Mouse (Mus musculus) kidney, embryonic 14.5 days (tissue): Measurements from ENCODE around the gene Aldh9a1. TPM values are rescaled to one million over a fixed set of nuclear protein-coding genes. Genes with fewer than 3 reads are reported as not detected.

Experiments
- ATAC-seq: fragments of 200-750 bp; cut with Nextera tagmentation; 2 replicates; pipeline ENCODE4 v1.8.0; 2017; ENCODE audit warnings: moderate number of reproducible peaks, mild to moderate bottlenecking, moderate TSS enrichment, moderate library complexity; ENCODE audit not compliant: low FRiP score, low TSS enrichment
- H3K27ac ChIP-seq: fragments of 300-500 bp; sonication (generic); 2 replicates; pipeline ENCODE4 v1.5.1; 2014; ENCODE audit warnings: low read depth, mild to moderate bottlenecking, low read length, moderate library complexity, mixed read lengths
- H3K27me3 ChIP-seq: fragments of 300-500 bp; sonication (generic); 2 replicates; pipeline ENCODE4 v1.6.1; 2014; ENCODE audit warnings: mild to moderate bottlenecking, low read length; ENCODE audit not compliant: control insufficient read depth, insufficient read depth
- H3K36me3 ChIP-seq: fragments of 300-500 bp; sonication (generic); 2 replicates; pipeline ENCODE4 v1.6.1; 2014; ENCODE audit warnings: low read length, mixed read lengths; ENCODE audit not compliant: control insufficient read depth, insufficient read depth
- H3K4me1 ChIP-seq: fragments of 300-500 bp; sonication (generic); 2 replicates; pipeline ENCODE4 v1.6.1; 2014; ENCODE audit warnings: low read length, mixed read lengths; ENCODE audit not compliant: control insufficient read depth, insufficient read depth
- H3K4me2 ChIP-seq: fragments of 300-500 bp; sonication (generic); replicated peaks from 2 replicates; pipeline ENCODE4 v1.6.1; 2014; ENCODE audit warnings: low read depth, mild to moderate bottlenecking, low read length
- H3K4me3 ChIP-seq: fragments of 300-500 bp; sonication (generic); 2 replicates; pipeline ENCODE4 v1.5.1; 2014; ENCODE audit warnings: mild to moderate bottlenecking, low read length
- H3K9ac ChIP-seq: fragments of 300-500 bp; sonication (generic); 2 replicates; pipeline ENCODE4 v1.6.1; 2014; ENCODE audit warnings: low read depth, mild to moderate bottlenecking, low read length, moderate library complexity
- H3K9me3 ChIP-seq: fragments of 300-500 bp; sonication (generic); 2 replicates; pipeline ENCODE4 v1.6.1; 2016; ENCODE audit warnings: low read length; ENCODE audit not compliant: control insufficient read depth
- WGBS: fragments of 180-500 bp; shearing (Covaris S2); extraction: QIAGEN DNeasy Blood & Tissue Kit; methylation state at CpG from one replicate; pipeline ENCODE4 v1.1.7; 2014; 5-methylcytosine and 5-hydroxymethylcytosine counted together
- polyA plus RNA-seq: library from polyadenylated mRNA; unstranded; fragments of >200 nt; fragmentation: Nextera tagmentation; extraction: Ambion mirVana; gene quantifications from 2 replicates; pipeline ENCODE4 v1.2.1, GENCODE M21; 2014

Gene Aldh9a1
- polyA plus RNA-seq, 1 experiment from 2014 or later: 46.6 TPM

GRCm38 (mm10) chr1:167385636-167386035 is 35.8 kb downstream of the Aldh9a1 start:
- no peaks in the 10 kb centered on the region for H3K4me1 ChIP-seq

GRCm38 (mm10) chr1:167386466-167386865 is 36.7 kb downstream of the Aldh9a1 start:
- no peak overlapping the region for H3K4me3 ChIP-seq
- H3K9ac ChIP-seq: no peak overlapping the region
- no peak overlapping the region for H3K27ac ChIP-seq
- H3K4me2 ChIP-seq: no peak overlapping the region
- H3K36me3 ChIP-seq: no peaks in the 10 kb centered on the region
- H3K9me3 ChIP-seq: no peaks in the 10 kb centered on the region
- H3K4me1 ChIP-seq: no peaks in the 10 kb centered on the region
- WGBS: 63% methylated on average over 1 of the region's 2 CpGs
- no peaks in the 10 kb centered on the region for H3K27me3 ChIP-seq
- no peak for ATAC-seq

More at GRCm38 (mm10) chr1:167385636-167386035, 35.8 kb downstream of the Aldh9a1 start:
- H3K4me3 ChIP-seq: no peak overlapping the region
- H3K9me3 ChIP-seq: no peaks in the 10 kb centered on the region
- H3K27ac ChIP-seq: no peak overlapping the region
- no peaks in the 10 kb centered on the region for H3K36me3 ChIP-seq
- no peak overlapping the region for H3K4me2 ChIP-seq
- ATAC-seq: no peak
- no peaks in the 10 kb centered on the region for H3K27me3 ChIP-seq
- no peak overlapping the region for H3K9ac ChIP-seq
- WGBS: 70% methylated on average over 5 of the region's 5 CpGs

- H3K27me3 ChIP-seq: no peaks in the 10 kb centered on the region
- no peak overlapping the region for H3K4me2 ChIP-seq
- no peak overlapping the region for H3K4me3 ChIP-seq
- no peak for ATAC-seq
- no peaks in the 10 kb centered on the region for H3K9me3 ChIP-seq
- no peak overlapping the region for H3K27ac ChIP-seq
- no peak overlapping the region for H3K9ac ChIP-seq
- H3K36me3 ChIP-seq: no peaks in the 10 kb centered on the region
- WGBS: 73% methylated on average over 2 of the region's 2 CpGs
- H3K4me1 ChIP-seq: no peaks in the 10 kb centered on the region
Observed at GRCm38 (mm10) chr1:167387310-167387709, 37.5 kb downstream of the Aldh9a1 start.

GRCm38 (mm10) chr1:167387796-167388195 is 38.0 kb downstream of the Aldh9a1 start:
- no peak overlapping the region for H3K4me2 ChIP-seq
- H3K36me3 ChIP-seq: no peaks in the 10 kb centered on the region
- peaks cover 4% of the 10 kb centered on the region for H3K4me1 ChIP-seq
- ATAC-seq: no peak
- no peak overlapping the region for H3K4me3 ChIP-seq
- 78% methylated on average over 3 of the region's 3 CpGs for WGBS
- no peak overlapping the region for H3K27ac ChIP-seq
- no peak overlapping the region for H3K9ac ChIP-seq
- H3K9me3 ChIP-seq: no peaks in the 10 kb centered on the region
- H3K27me3 ChIP-seq: peaks cover 4% of the 10 kb centered on the region; the same call in 1 of the 2 replicates

- no peaks in the 10 kb centered on the region for H3K36me3 ChIP-seq
- 81% methylated on average over 6 of the region's 6 CpGs for WGBS
- H3K4me1 ChIP-seq: peaks cover 6% of the 10 kb centered on the region
- no peak overlapping the region for H3K9ac ChIP-seq
- H3K27ac ChIP-seq: no peak overlapping the region
- no peak for ATAC-seq
- H3K4me2 ChIP-seq: no peak overlapping the region
- H3K4me3 ChIP-seq: no peak overlapping the region
- H3K9me3 ChIP-seq: no peaks in the 10 kb centered on the region
- peaks cover 7% of the 10 kb centered on the region; the same call in 1 of the 2 replicates for H3K27me3 ChIP-seq
Observed at GRCm38 (mm10) chr1:167388571-167388970, 38.8 kb downstream of the Aldh9a1 start.

- H3K4me2 ChIP-seq: no peak overlapping the region
- no peak overlapping the region for H3K27ac ChIP-seq
- no peak overlapping the region for H3K4me3 ChIP-seq
- peaks cover 7% of the 10 kb centered on the region; the same call in 1 of the 2 replicates for H3K27me3 ChIP-seq
- no peak overlapping the region for H3K9ac ChIP-seq
- no peaks in the 10 kb centered on the region for H3K36me3 ChIP-seq
- 91% methylated on average over 7 of the region's 7 CpGs for WGBS
- ATAC-seq: no peak
- H3K9me3 ChIP-seq: no peaks in the 10 kb centered on the region
- H3K4me1 ChIP-seq: peaks cover 6% of the 10 kb centered on the region
Observed at GRCm38 (mm10) chr1:167389584-167389983, 39.8 kb downstream of the Aldh9a1 start.

GRCm38 (mm10) chr1:167390381-167390780 is 40.6 kb downstream of the Aldh9a1 start:
- no peaks in the 10 kb centered on the region for H3K9me3 ChIP-seq
- ATAC-seq: no peak
- H3K9ac ChIP-seq: no peak overlapping the region
- H3K4me3 ChIP-seq: no peak overlapping the region
- 75% methylated on average over 4 of the region's 4 CpGs for WGBS
- peaks cover 7% of the 10 kb centered on the region; the same call in 1 of the 2 replicates for H3K27me3 ChIP-seq
- no peaks in the 10 kb centered on the region for H3K36me3 ChIP-seq
- peaks cover 6% of the 10 kb centered on the region for H3K4me1 ChIP-seq
- H3K27ac ChIP-seq: no peak overlapping the region
- H3K4me2 ChIP-seq: no peak overlapping the region

GRCm38 (mm10) chr1:167391241-167391640 is 41.5 kb downstream of the Aldh9a1 start:
- no peak overlapping the region for H3K4me3 ChIP-seq
- no peaks in the 10 kb centered on the region for H3K9me3 ChIP-seq
- peaks cover 7% of the 10 kb centered on the region; the same call in 1 of the 2 replicates for H3K27me3 ChIP-seq
- no peaks in the 10 kb centered on the region for H3K36me3 ChIP-seq
- no peak overlapping the region for H3K9ac ChIP-seq
- ATAC-seq: no peak
- WGBS: 83% methylated on average over 6 of the region's 6 CpGs
- no peak overlapping the region for H3K4me2 ChIP-seq
- no peak overlapping the region for H3K27ac ChIP-seq
- H3K4me1 ChIP-seq: peaks cover 6% of the 10 kb centered on the region

- H3K4me3 ChIP-seq: peak overlapping the region; percentile 53; the same call in 1 of the 2 replicates
- peak overlapping the region; percentile 83; the same call in 1 of the 2 replicates for H3K4me2 ChIP-seq
- H3K9me3 ChIP-seq: no peaks in the 10 kb centered on the region
- no peaks in the 10 kb centered on the region for H3K36me3 ChIP-seq
- H3K27ac ChIP-seq: no peak overlapping the region
- WGBS: 58% methylated on average over 2 of the region's 2 CpGs
- peak overlapping the region; percentile 72; the same call in 1 of the 2 replicates for H3K9ac ChIP-seq
- H3K27me3 ChIP-seq: peaks cover 7% of the 10 kb centered on the region; the same call in 1 of the 2 replicates
- no peak for ATAC-seq
- peaks cover 6% of the 10 kb centered on the region for H3K4me1 ChIP-seq
Observed at GRCm38 (mm10) chr1:167392031-167392640, 42.3 kb downstream of the Aldh9a1 start.
